Mouse (Mus musculus) liver, postnatal 0 days (tissue): ENCODE data around the gene Prss22. TPM values are rescaled to one million over a fixed set of nuclear protein-coding genes. Genes with fewer than 3 reads are reported as not detected.

Source experiments
- ATAC-seq: fragments of 200-750 bp; cut with Nextera tagmentation; 2 replicates; pipeline ENCODE4 v1.8.0; 2017; ENCODE audit warnings: mild to moderate bottlenecking, moderate library complexity
- DNase-seq: peaks from one replicate; pipeline ENCODE4 v3.0.0-alpha.2; 2016
- H3K27ac ChIP-seq: fragments of 300-500 bp; sonication (generic); 2 replicates; pipeline ENCODE4 v1.5.1; 2014; ENCODE audit warnings: antibody characterized with exemption, moderate library complexity, mild to moderate bottlenecking, low read depth
- H3K27me3 ChIP-seq: fragments of 300-500 bp; sonication (generic); 2 replicates; pipeline ENCODE4 v1.6.1; 2014; ENCODE audit warnings: low read length, control low read depth, mixed read lengths; ENCODE audit not compliant: insufficient read depth
- H3K36me3 ChIP-seq: fragments of 300-500 bp; sonication (generic); replicated peaks from 2 replicates; pipeline ENCODE4 v1.6.1; 2014; ENCODE audit warnings: mild to moderate bottlenecking, control low read depth, low read length, moderate library complexity, mixed read lengths; ENCODE audit not compliant: insufficient read depth
- H3K4me1 ChIP-seq: fragments of 300-500 bp; sonication (generic); 2 replicates; pipeline ENCODE4 v1.6.1; 2014; ENCODE audit warnings: antibody characterized with exemption, mild to moderate bottlenecking, control low read depth; ENCODE audit not compliant: insufficient read depth
- H3K4me2 ChIP-seq: fragments of 300-500 bp; sonication (generic); 2 replicates; pipeline ENCODE4 v1.6.1; 2014; ENCODE audit warnings: low read depth, mild to moderate bottlenecking, low read length, moderate library complexity, mixed read lengths
- H3K4me3 ChIP-seq: fragments of 300-500 bp; sonication (generic); 2 replicates; pipeline ENCODE4 v1.5.1; 2014; ENCODE audit warnings: low read depth, low read length
- H3K9ac ChIP-seq: fragments of 300-500 bp; sonication (generic); replicated peaks from 2 replicates; pipeline ENCODE4 v1.6.1; 2014; ENCODE audit warnings: mild to moderate bottlenecking, moderate library complexity
- H3K9me3 ChIP-seq: fragments of 300-500 bp; sonication (generic); 2 replicates; pipeline ENCODE4 v1.6.1; 2016; ENCODE audit warnings: mild to moderate bottlenecking, control low read depth, low read length, mixed read lengths
- CTCF ChIP-seq: sonication (generic); IDR thresholded peaks from 2 replicates; pipeline ENCODE4 v1.5.1; 2016; ENCODE audit warnings: antibody characterized with exemption, low read depth
- EP300 ChIP-seq: IDR thresholded peaks from 2 replicates; pipeline ENCODE4 v1.6.1; 2016; ENCODE audit warnings: antibody characterized with exemption, low read depth, mild to moderate bottlenecking
- WGBS: fragments of 180-500 bp; shearing (Covaris S2); extraction: QIAGEN DNeasy Blood & Tissue Kit; methylation state at CpG from one replicate; pipeline ENCODE4 v1.1.7; 2014; ENCODE audit not compliant: insufficient replicate concordance; 5-methylcytosine and 5-hydroxymethylcytosine counted together
- polyA plus RNA-seq: library from polyadenylated mRNA; unstranded; fragments of >200 nt; fragmentation: Nextera tagmentation; extraction: Ambion mirVana; gene quantifications from 2 replicates; pipeline ENCODE4 v1.2.1, GENCODE M21; 2015

Prss22 gene
- polyA plus RNA-seq, 1 experiment from 2014 or later, result not detected

- TF ChIP-seq CTCF (no peak), EP300 (no peak)
- H3K27ac ChIP-seq, result no peak overlapping the region
- H3K27me3 ChIP-seq, result no peaks in the 10 kb centered on the region
- no peak for ATAC-seq
- no peaks in the 10 kb centered on the region for H3K36me3 ChIP-seq
- DNase-seq, result no peak
- WGBS, result 72% methylated on average over 5 of the region's 5 CpGs
- no peak overlapping the region for H3K4me3 ChIP-seq
- no peak overlapping the region for H3K9ac ChIP-seq
- H3K9me3 ChIP-seq, result no peaks in the 10 kb centered on the region
- H3K4me2 ChIP-seq, result no peak overlapping the region
- no peaks in the 10 kb centered on the region for H3K4me1 ChIP-seq
Measured at GRCm38 (mm10) chr17:24014433-24014965, 16.6 kb upstream of the Prss22 start.

DNA sequence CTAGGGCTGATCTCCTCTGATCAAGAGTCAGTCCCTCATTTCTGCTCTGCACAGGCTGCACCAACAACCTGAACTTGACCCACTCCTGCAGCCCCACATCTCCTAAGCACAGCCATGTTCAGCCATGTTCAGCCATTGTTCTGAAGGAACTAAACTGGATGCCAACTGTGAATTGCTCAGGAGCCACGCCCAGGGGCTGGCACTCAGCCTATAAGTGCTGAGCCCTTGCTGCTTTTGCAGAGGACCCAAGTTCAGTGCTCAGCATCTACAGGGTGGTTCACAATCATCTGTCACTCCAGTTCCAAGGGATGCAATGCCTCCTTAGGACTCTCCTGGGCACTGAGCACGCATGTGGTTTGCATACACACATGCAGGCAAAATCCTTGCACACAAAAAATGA is 15.0 kb upstream of the Prss22 start:
- no peaks in the 10 kb centered on the region for H3K36me3 ChIP-seq
- no peak overlapping the region for H3K27ac ChIP-seq
- TF ChIP-seq CTCF (no peak), EP300 (no peak)
- no peak overlapping the region for H3K9ac ChIP-seq
- no peaks in the 10 kb centered on the region for H3K27me3 ChIP-seq
- H3K4me1 ChIP-seq, result no peaks in the 10 kb centered on the region
- no peaks in the 10 kb centered on the region for H3K9me3 ChIP-seq
- ATAC-seq (no peak), DNase-seq (no peak)
- WGBS, result 78% methylated on average over 2 of the region's 2 CpGs
- H3K4me2 ChIP-seq, result no peak overlapping the region
- no peak overlapping the region for H3K4me3 ChIP-seq

- Histone ChIP-seq H3K4me1 (no peaks in the 10 kb centered on the region), H3K4me3 (no peak overlapping the region), H3K27me3 (no peaks in the 10 kb centered on the region), H3K36me3 (no peaks in the 10 kb centered on the region), H3K27ac (no peak overlapping the region), H3K9ac (no peak overlapping the region), H3K9me3 (no peaks in the 10 kb centered on the region), H3K4me2 (no peak overlapping the region)
- TF ChIP-seq EP300 (no peak), CTCF (peak; percentile 20; the same call in 1 of the 2 replicates)
- no peak for ATAC-seq
- WGBS, result 56% methylated on average over 5 of the region's 5 CpGs
- DNase-seq, result no peak
Measured at GRCm38 (mm10) chr17:24009617-24010016, 11.7 kb upstream of the Prss22 start.

DNA sequence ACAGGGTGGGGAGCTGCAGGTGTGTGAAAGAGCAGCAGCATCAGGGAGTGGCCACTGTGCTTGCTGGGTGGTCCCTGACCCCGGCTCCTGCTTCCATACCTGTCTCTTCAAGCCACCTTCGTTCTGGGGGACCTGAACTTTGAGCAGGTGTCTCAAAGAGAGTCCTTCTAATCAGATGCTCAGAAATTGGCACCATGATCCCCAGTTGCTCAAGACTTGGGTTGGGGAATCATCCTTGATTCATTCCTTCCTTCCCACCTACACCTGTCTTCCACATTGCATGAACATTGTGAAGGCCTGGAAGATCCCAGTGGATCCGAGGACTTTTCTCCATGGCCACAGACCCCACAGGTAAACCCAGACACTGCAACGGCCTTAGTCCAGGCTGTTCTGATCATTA is 10.2 kb upstream of the Prss22 start:
- Histone ChIP-seq H3K36me3 (no peaks in the 10 kb centered on the region), H3K27me3 (no peaks in the 10 kb centered on the region), H3K4me2 (no peak overlapping the region), H3K4me1 (no peaks in the 10 kb centered on the region), H3K9ac (no peak overlapping the region), H3K9me3 (no peaks in the 10 kb centered on the region), H3K27ac (no peak overlapping the region), H3K4me3 (no peak overlapping the region)
- TF ChIP-seq CTCF (no peak), EP300 (no peak)
- DNase-seq (no peak), ATAC-seq (no peak)
- 59% methylated on average over 4 of the region's 4 CpGs for WGBS

GRCm38 (mm10) chr17:24007391-24007790 is 9.5 kb upstream of the Prss22 start:
- TF ChIP-seq EP300 (no peak), CTCF (no peak)
- Histone ChIP-seq H3K4me1 (no peaks in the 10 kb centered on the region), H3K27ac (peak overlapping the region; percentile 66; the same call in 1 of the 2 replicates), H3K9me3 (no peaks in the 10 kb centered on the region), H3K36me3 (no peaks in the 10 kb centered on the region), H3K4me3 (no peak overlapping the region), H3K9ac (no peak overlapping the region), H3K27me3 (no peaks in the 10 kb centered on the region), H3K4me2 (no peak overlapping the region)
- ATAC-seq, result peak; percentile 93
- DNase-seq, result peak; percentile 46
- 46% methylated on average over 1 of the region's 1 CpGs for WGBS

DNA sequence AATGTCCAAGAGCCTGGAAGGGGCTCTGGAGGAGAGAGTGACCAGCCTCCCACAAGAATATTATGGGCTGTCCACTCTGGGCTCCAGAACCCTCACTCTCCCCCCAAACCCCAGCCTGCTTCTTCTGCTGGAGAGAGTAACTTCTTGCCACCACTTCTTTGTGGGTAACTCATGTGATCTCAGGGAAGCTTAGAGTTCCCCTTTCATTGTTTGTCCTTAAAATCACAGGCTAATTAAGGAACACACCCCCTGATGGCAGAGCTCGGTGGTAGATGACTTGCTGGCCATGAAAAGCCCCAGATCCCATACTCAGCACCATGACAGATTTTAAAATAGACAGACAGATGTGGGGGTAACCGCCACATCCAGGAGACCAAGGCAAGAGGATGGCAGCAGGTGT is 9.0 kb upstream of the Prss22 start:
- no peaks in the 10 kb centered on the region for H3K9me3 ChIP-seq
- H3K4me3 ChIP-seq, result no peak overlapping the region
- DNase-seq (no peak), ATAC-seq (peak; percentile 35; the same call in 1 of the 2 replicates)
- H3K36me3 ChIP-seq, result no peaks in the 10 kb centered on the region
- no peaks in the 10 kb centered on the region for H3K27me3 ChIP-seq
- TF ChIP-seq CTCF (no peak), EP300 (no peak; the same call in 1 of the 2 replicates)
- H3K27ac ChIP-seq, result peak overlapping the region; percentile 66; the same call in 1 of the 2 replicates
- no peak overlapping the region for H3K4me2 ChIP-seq
- 38% methylated on average over 2 of the region's 2 CpGs for WGBS
- H3K4me1 ChIP-seq, result no peaks in the 10 kb centered on the region
- H3K9ac ChIP-seq, result no peak overlapping the region
